Mouse (Mus musculus): ENCODE measurements at regions not wholly inside any gene's neighbourhood (a gene's known extent, or its start where the extent isn't known, plus 50 kb on each side); places are given as distances from the start of the nearest gene placed in this dataset.
"Not testable (repeated sequence)": the region's sequence is repeated elsewhere in the genome, so short reads cannot be mapped to it uniquely, and the experiment has no call there.

DNA sequence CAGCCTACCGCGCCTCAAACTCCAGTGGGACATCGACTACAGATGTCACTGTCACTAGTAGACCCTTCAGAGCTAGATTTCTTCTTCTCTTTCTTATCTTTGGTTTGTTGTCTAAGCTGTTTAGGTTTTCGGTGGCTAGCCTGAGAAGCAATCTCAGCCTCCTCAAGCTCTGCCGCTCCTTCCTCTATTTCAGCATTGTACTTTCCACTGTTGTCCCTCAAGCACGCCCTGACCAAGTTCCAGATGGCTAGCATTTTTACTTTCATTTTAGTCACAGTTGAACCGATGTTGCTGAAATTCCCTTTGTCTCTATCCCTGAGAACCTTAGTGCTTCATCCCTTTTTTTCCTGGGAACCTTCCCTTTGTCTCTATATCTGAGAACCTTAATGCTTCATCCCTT, 208.1 kb upstream of the Sesn3 start:
- TF ChIP-seq POLR2A, CTCF (IDR thresholded peaks at IDR 0.05; ENCODE audit: extremely low read depth, insufficient read depth, low read length): not testable (repeated sequence)
